In genomic region chr8:94363906-94364305, GRCm38 (mm10) we compare ENCODE assay signal across 9 mouse cellular contexts. TPM values are rescaled to one million over a fixed set of nuclear protein-coding genes. Genes with fewer than 3 reads are reported as not detected.
DNase-seq lines count a peak whose midpoint lies in the region; ATAC-seq and TF ChIP-seq lines count a peak whose summit lies in the region.
"Had no signal": no experiment of that assay in that cellular context is flagged by ENCODE, and none has a peak within 500 bp of the region (broad histone marks: within the 10 kb centered on the region; RNA-seq: fewer than 3 reads in every experiment).

No protein-coding gene starts in this region.

- peak; percentile 88 for TF ChIP-seq EP300 in liver, postnatal 0 days (IDR thresholded peaks at IDR 0.05; ENCODE audit: low read depth)

- H3K4me1 ChIP-seq in heart, embryonic 10.5 days: peaks cover 17% of the 10 kb centered on the region
- H3K4me1 ChIP-seq in liver, postnatal 0 days (ENCODE audit: insufficient read depth): peaks cover 66% of the 10 kb centered on the region
- no peaks in the 10 kb centered on the region for H3K4me1 ChIP-seq in hindbrain, embryonic 16.5 days (ENCODE audit: control insufficient read depth, insufficient read depth, low read depth, low read length)

- no peaks in the 10 kb centered on the region for H3K36me3 ChIP-seq in heart, embryonic 10.5 days
- H3K36me3 ChIP-seq in liver, postnatal 0 days (replicated peaks; ENCODE audit: insufficient read depth, low read length): no peaks in the 10 kb centered on the region
- H3K36me3 ChIP-seq in hindbrain, embryonic 16.5 days (ENCODE audit: control insufficient read depth, insufficient read depth, low read length): no peaks in the 10 kb centered on the region
- H3K36me3 ChIP-seq: hindbrain, embryonic 15.5 days had no signal

- H3K9ac ChIP-seq in liver, postnatal 0 days (replicated peaks): peak overlapping the region; percentile 8; the same call in 1 of the 2 replicates
- no peak overlapping the region for H3K9ac ChIP-seq in hindbrain, embryonic 16.5 days (ENCODE audit: low read depth, low read length)
- H3K9ac ChIP-seq: hindbrain, embryonic 15.5 days had no signal

- peak; percentile 84 for ATAC-seq in liver, postnatal 0 days
- ATAC-seq in hindbrain, embryonic 16.5 days: no peak

- no peak overlapping the region for H3K4me3 ChIP-seq in heart, embryonic 10.5 days
- H3K4me3 ChIP-seq in liver, postnatal 0 days (ENCODE audit: low read depth, low read length): no peak overlapping the region
- H3K4me3 ChIP-seq in hindbrain, embryonic 16.5 days (ENCODE audit: low read length): no peak overlapping the region
- H3K4me3 ChIP-seq: hindbrain, embryonic 15.5 days had no signal

- H3K4me2 ChIP-seq in liver, postnatal 0 days (ENCODE audit: low read depth, low read length): peak overlapping the region; percentile 18
- no peak overlapping the region for H3K4me2 ChIP-seq in hindbrain, embryonic 16.5 days (ENCODE audit: low read length)
- H3K4me2 ChIP-seq: hindbrain, embryonic 15.5 days had no signal

- TF ChIP-seq CTCF in liver, postnatal 0 days (IDR thresholded peaks at IDR 0.05; ENCODE audit: low read depth): no peak

- H3K9me3 ChIP-seq in heart, embryonic 10.5 days: no peaks in the 10 kb centered on the region
- no peaks in the 10 kb centered on the region for H3K9me3 ChIP-seq in liver, postnatal 0 days (ENCODE audit: low read length)
- H3K9me3 ChIP-seq in hindbrain, embryonic 16.5 days (ENCODE audit: control insufficient read depth, low read length): no peaks in the 10 kb centered on the region
- H3K9me3 ChIP-seq: hindbrain, embryonic 15.5 days had no signal

- no peaks in the 10 kb centered on the region for H3K27me3 ChIP-seq in heart, embryonic 10.5 days (ENCODE audit: insufficient read depth, poor library complexity, severe bottlenecking)
- H3K27me3 ChIP-seq in liver, postnatal 0 days (ENCODE audit: insufficient read depth, low read length): no peaks in the 10 kb centered on the region
- H3K27me3 ChIP-seq in hindbrain, embryonic 16.5 days (replicated peaks; ENCODE audit: control insufficient read depth, insufficient read depth, low read length): no peaks in the 10 kb centered on the region
- H3K27me3 ChIP-seq: hindbrain, embryonic 15.5 days had no signal

- 73% methylated on average over 2 of the region's 2 CpGs for WGBS in heart, embryonic 10.5 days
- WGBS in liver, postnatal 0 days (ENCODE audit: insufficient replicate concordance): 49% methylated on average over 2 of the region's 2 CpGs
- 82% methylated on average over 2 of the region's 2 CpGs for WGBS in hindbrain, embryonic 16.5 days

- peak; percentile 21 to 28 for DNase-seq in cerebellum, adult 18-20 months
- DNase-seq in cerebellum, adult 11 months: no peak
- peak; percentile 81 for DNase-seq in adipocyte (ENCODE audit: low spot score)
- DNase-seq in heart, embryonic 10.5 days (ENCODE audit: low spot score): no peak
- DNase-seq in liver, postnatal 0 days: peak; percentile 79
- DNase-seq in frontal cortex, adult 2 months (ENCODE audit: extremely low spot score in 1 of 2, low spot score in 1 of 2): no peak
- no peak for DNase-seq in spleen, postnatal 36 days (ENCODE audit: low spot score in 2 of 2)

- H3K27ac ChIP-seq in heart, embryonic 10.5 days: peak overlapping the region; percentile 49; the same call in 1 of the 2 replicates
- peak overlapping the region; percentile 96 for H3K27ac ChIP-seq in liver, postnatal 0 days (ENCODE audit: low read depth)
- H3K27ac ChIP-seq in hindbrain, embryonic 16.5 days (ENCODE audit: low read depth, low read length): no peak overlapping the region
- H3K27ac ChIP-seq: hindbrain, embryonic 15.5 days had no signal

RNA-seq across cellular contexts. Expression of gene Herpud1, which starts 22.3 kb away (rescaled TPM):
- 75.5 and 90.8 TPM in 2 replicates for polyA plus RNA-seq in heart, embryonic 10.5 days (2016; fragmentation: Nextera tagmentation; extraction: Ambion mirVana)
- polyA plus RNA-seq in liver, postnatal 0 days (2015; fragmentation: Nextera tagmentation; extraction: Ambion mirVana): 250 and 269 TPM in 2 replicates
- polyA plus RNA-seq in frontal cortex, adult 2 months (2012; rRNA removed): 72.2 and 80.0 TPM in 2 replicates
- polyA plus RNA-seq in hindbrain, embryonic 16.5 days (2015; fragmentation: Nextera tagmentation; extraction: Ambion mirVana): 71.3 and 77.9 TPM in 2 replicates

RNA-seq across cellular contexts. Expression of gene Slc12a3, which starts 34.9 kb away (rescaled TPM):
- polyA plus RNA-seq in heart, embryonic 10.5 days (2016; fragmentation: Nextera tagmentation; extraction: Ambion mirVana): 0.06 TPM in 1 of 2 replicates, not detected in the other
- polyA plus RNA-seq in liver, postnatal 0 days (2015; fragmentation: Nextera tagmentation; extraction: Ambion mirVana): 0.99 and 1.4 TPM in 2 replicates
- polyA plus RNA-seq in frontal cortex, adult 2 months (2012; rRNA removed): 0.92 and 1.2 TPM in 2 replicates
- 0.11 and 0.21 TPM in 2 replicates for polyA plus RNA-seq in hindbrain, embryonic 16.5 days (2015; fragmentation: Nextera tagmentation; extraction: Ambion mirVana)

Comparison
In these comparisons a context has a peak if more than half of its experiments do, and no peak if none do; other contexts are left out.
1. DNase-seq: peak in cerebellum, adult 18-20 months (2 of 2), adipocyte (single experiment) and liver, postnatal 0 days (single experiment); none in cerebellum, adult 11 months (single experiment), heart, embryonic 10.5 days (single experiment), frontal cortex, adult 2 months (0 of 2) and spleen, postnatal 36 days (0 of 2).